Mouse (Mus musculus) heart, embryonic 10.5 days (tissue): ENCODE measurements around the gene Tubd1. TPM values are rescaled to one million over a fixed set of nuclear protein-coding genes. Genes with fewer than 3 reads are reported as not detected.
A peak's percentile ranks its signal among the peaks of the same experiment; 100 is the strongest.

Experiments
- DNase-seq: peaks from one replicate; pipeline ENCODE4 v3.0.0-alpha.2; 2017; ENCODE audit warnings: low spot score
- H3K27ac ChIP-seq: fragments of 300-500 bp; sonication (generic); 2 replicates; pipeline ENCODE4 v1.5.1; 2016; ENCODE audit warnings: mild to moderate bottlenecking
- H3K27me3 ChIP-seq: fragments of 300-500 bp; sonication (generic); 2 replicates; pipeline ENCODE4 v1.6.1; 2016; ENCODE audit warnings: mild to moderate bottlenecking; ENCODE audit not compliant: poor library complexity, insufficient read depth, severe bottlenecking
- H3K36me3 ChIP-seq: fragments of 300-500 bp; sonication (generic); 2 replicates; pipeline ENCODE4 v1.6.1; 2016; ENCODE audit warnings: mild to moderate bottlenecking, moderate library complexity
- H3K4me1 ChIP-seq: fragments of 300-500 bp; sonication (generic); 2 replicates; pipeline ENCODE4 v1.6.1; 2016; ENCODE audit warnings: mild to moderate bottlenecking
- H3K4me3 ChIP-seq: fragments of 300-500 bp; sonication (generic); 2 replicates; pipeline ENCODE4 v1.5.1; 2016; ENCODE audit warnings: mild to moderate bottlenecking, moderate library complexity
- H3K9me3 ChIP-seq: fragments of 300-500 bp; sonication (generic); 2 replicates; pipeline ENCODE4 v1.6.1; 2016; ENCODE audit warnings: mild to moderate bottlenecking, moderate library complexity
- WGBS: fragments of 180-500 bp; shearing (Covaris S2); methylation state at CpG from one replicate; pipeline ENCODE4 v1.1.7; 2016; 5-methylcytosine and 5-hydroxymethylcytosine counted together
- polyA plus RNA-seq: library from polyadenylated mRNA; unstranded; fragments of >200 nt; fragmentation: Nextera tagmentation; extraction: Ambion mirVana; gene quantifications from 2 replicates; pipeline ENCODE4 v1.2.1, GENCODE M21; 2016

Tubd1 gene
- polyA plus RNA-seq, 1 experiment from 2014 or later = 11.8 TPM

- Histone ChIP-seq H3K9me3 (no peaks in the 10 kb centered on the region), H3K27ac (no peak overlapping the region), H3K4me1 (peaks cover 25% of the 10 kb centered on the region), H3K27me3 (no peaks in the 10 kb centered on the region), H3K4me3 (no peak overlapping the region), H3K36me3 (no peaks in the 10 kb centered on the region)
- DNase-seq = no peak
- 86% methylated on average over 4 of the region's 4 CpGs for WGBS
Observed at GRCm38 (mm10) chr11:86588583-86589298, 44.0 kb downstream of the Tubd1 start.

- Histone ChIP-seq H3K36me3 (0 out of 2 replicates have a peak, but pooled peaks cover 4% of the 10 kb centered on the region), H3K27ac (no peak overlapping the region), H3K9me3 (no peaks in the 10 kb centered on the region), H3K4me1 (peaks cover 30% of the 10 kb centered on the region), H3K27me3 (no peaks in the 10 kb centered on the region), H3K4me3 (no peak overlapping the region)
- 86% methylated on average over 4 of the region's 4 CpGs for WGBS
- DNase-seq = no peak
Observed at GRCm38 (mm10) chr11:86590066-86590465, 45.3 kb downstream of the Tubd1 start.

- DNase-seq = no peak
- Histone ChIP-seq H3K27me3 (no peaks in the 10 kb centered on the region), H3K27ac (no peak overlapping the region), H3K4me3 (no peak overlapping the region), H3K4me1 (peaks cover 26% of the 10 kb centered on the region), H3K36me3 (0 out of 2 replicates have a peak, but pooled peaks cover 4% of the 10 kb centered on the region), H3K9me3 (no peaks in the 10 kb centered on the region)
- WGBS = 89% methylated on average over 10 of the region's 10 CpGs
Observed at GRCm38 (mm10) chr11:86590579-86590978, 45.8 kb downstream of the Tubd1 start.

- DNase-seq = no peak
- H3K27ac ChIP-seq = no peak overlapping the region
- H3K27me3 ChIP-seq = no peaks in the 10 kb centered on the region
- H3K36me3 ChIP-seq = 0 out of 2 replicates have a peak, but pooled peaks cover 4% of the 10 kb centered on the region
- H3K4me3 ChIP-seq = no peak overlapping the region
- peaks cover 26% of the 10 kb centered on the region for H3K4me1 ChIP-seq
- 83% methylated on average over 4 of the region's 4 CpGs for WGBS
- no peaks in the 10 kb centered on the region for H3K9me3 ChIP-seq
Observed at GRCm38 (mm10) chr11:86591301-86591845, 46.6 kb downstream of the Tubd1 start.

GRCm38 (mm10) chr11:86591931-86592616 lies 47.3 kb downstream of the Tubd1 start:
- no peaks in the 10 kb centered on the region for H3K27me3 ChIP-seq
- H3K27ac ChIP-seq = no peak overlapping the region
- H3K36me3 ChIP-seq = 0 out of 2 replicates have a peak, but pooled peaks cover 4% of the 10 kb centered on the region
- H3K9me3 ChIP-seq = no peaks in the 10 kb centered on the region
- WGBS = 82% methylated on average over 2 of the region's 2 CpGs
- no peak overlapping the region for H3K4me3 ChIP-seq
- H3K4me1 ChIP-seq = peaks cover 26% of the 10 kb centered on the region
- DNase-seq = no peak

GRCm38 (mm10) chr11:86592993-86593392 lies 48.2 kb downstream of the Tubd1 start:
- H3K27me3 ChIP-seq = no peaks in the 10 kb centered on the region
- H3K4me1 ChIP-seq = peaks cover 17% of the 10 kb centered on the region
- WGBS = 29% methylated on average over 3 of the region's 3 CpGs
- no peaks in the 10 kb centered on the region for H3K9me3 ChIP-seq
- H3K4me3 ChIP-seq = no peak overlapping the region
- DNase-seq = no peak
- H3K36me3 ChIP-seq = peaks cover 4% of the 10 kb centered on the region; the same call in 1 of the 2 replicates
- H3K27ac ChIP-seq = no peak overlapping the region

- H3K27me3 ChIP-seq = no peaks in the 10 kb centered on the region
- 87% methylated on average over 5 of the region's 5 CpGs for WGBS
- H3K4me1 ChIP-seq = peaks cover 14% of the 10 kb centered on the region
- no peak for DNase-seq
- peaks cover 6% of the 10 kb centered on the region; the same call in 1 of the 2 replicates for H3K36me3 ChIP-seq
- no peak overlapping the region for H3K27ac ChIP-seq
- no peaks in the 10 kb centered on the region for H3K9me3 ChIP-seq
- H3K4me3 ChIP-seq = no peak overlapping the region
Observed at GRCm38 (mm10) chr11:86593443-86593842, 48.7 kb downstream of the Tubd1 start.

GRCm38 (mm10) chr11:86594188-86594876 lies 49.5 kb downstream of the Tubd1 start:
- H3K9me3 ChIP-seq = no peaks in the 10 kb centered on the region
- peaks cover 14% of the 10 kb centered on the region for H3K4me1 ChIP-seq
- H3K36me3 ChIP-seq = peaks cover 6% of the 10 kb centered on the region; the same call in 1 of the 2 replicates
- H3K27me3 ChIP-seq = no peaks in the 10 kb centered on the region
- H3K27ac ChIP-seq = 0 out of 2 replicates have a peak overlapping the region, but pooled peaks have one; percentile 56
- no peak for DNase-seq
- no peak overlapping the region for H3K4me3 ChIP-seq
- 78% methylated on average over 6 of the region's 6 CpGs for WGBS

- WGBS = 89% methylated on average over 6 of the region's 6 CpGs
- no peak overlapping the region for H3K4me3 ChIP-seq
- H3K4me1 ChIP-seq = peaks cover 14% of the 10 kb centered on the region
- peaks cover 12% of the 10 kb centered on the region; the same call in 1 of the 2 replicates for H3K36me3 ChIP-seq
- no peaks in the 10 kb centered on the region for H3K9me3 ChIP-seq
- no peak for DNase-seq
- no peaks in the 10 kb centered on the region for H3K27me3 ChIP-seq
- no peak overlapping the region for H3K27ac ChIP-seq
Observed at GRCm38 (mm10) chr11:86595366-86595765, 50.6 kb downstream of the Tubd1 start.

- no peak overlapping the region for H3K4me3 ChIP-seq
- no peak for DNase-seq
- H3K36me3 ChIP-seq = peaks cover 12% of the 10 kb centered on the region; the same call in 1 of the 2 replicates
- H3K4me1 ChIP-seq = peaks cover 14% of the 10 kb centered on the region
- no peaks in the 10 kb centered on the region for H3K27me3 ChIP-seq
- H3K27ac ChIP-seq = no peak overlapping the region
- no peaks in the 10 kb centered on the region for H3K9me3 ChIP-seq
- 81% methylated on average over 7 of the region's 7 CpGs for WGBS
Observed at GRCm38 (mm10) chr11:86596187-86596960, 51.6 kb downstream of the Tubd1 start.

- Histone ChIP-seq H3K4me1 (peaks cover 14% of the 10 kb centered on the region), H3K27me3 (no peaks in the 10 kb centered on the region), H3K36me3 (peaks cover 12% of the 10 kb centered on the region; the same call in 1 of the 2 replicates), H3K9me3 (no peaks in the 10 kb centered on the region), H3K4me3 (no peak overlapping the region), H3K27ac (no peak overlapping the region)
- 86% methylated on average over 3 of the region's 3 CpGs for WGBS
- DNase-seq = no peak
Observed at GRCm38 (mm10) chr11:86596976-86597375, 52.2 kb downstream of the Tubd1 start.

GRCm38 (mm10) chr11:86598154-86598553 lies 53.4 kb downstream of the Tubd1 start:
- 93% methylated on average over 5 of the region's 5 CpGs for WGBS
- H3K27ac ChIP-seq = no peak overlapping the region

More at GRCm38 (mm10) chr11:86598154-86598553, 53.4 kb downstream of the Tubd1 start:
- no peak for DNase-seq
- peaks cover 12% of the 10 kb centered on the region; the same call in 1 of the 2 replicates for H3K36me3 ChIP-seq
- no peaks in the 10 kb centered on the region for H3K9me3 ChIP-seq
- peaks cover 8% of the 10 kb centered on the region for H3K4me1 ChIP-seq
- H3K4me3 ChIP-seq = no peak overlapping the region
- H3K27me3 ChIP-seq = no peaks in the 10 kb centered on the region
